Mouse (Mus musculus): ENCODE measurements at regions not wholly inside any gene's neighbourhood (a gene's known extent, or its start where the extent isn't known, plus 50 kb on each side); places are given as distances from the start of the nearest gene placed in this dataset.

DNA sequence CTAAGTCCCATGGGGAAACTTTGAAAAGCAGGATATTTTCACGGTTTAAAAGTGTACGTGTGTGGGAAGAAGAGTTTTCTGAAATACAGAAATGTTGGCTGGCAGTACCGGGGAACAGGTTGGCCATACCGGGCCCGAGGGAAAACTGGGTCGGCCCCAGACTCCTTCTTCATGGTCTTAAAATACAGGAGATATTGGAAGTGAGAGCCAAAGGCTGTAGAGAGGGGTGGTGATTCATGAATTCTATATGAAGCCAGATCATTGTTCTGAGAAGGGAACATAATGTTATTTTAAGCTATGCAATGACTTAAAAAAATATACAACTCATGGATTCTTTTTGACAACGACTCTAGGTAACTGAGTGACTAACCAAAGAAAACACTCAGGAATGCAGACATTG, 133.3 kb upstream of the Atxn1 start:
- no peaks in the 10 kb centered on the region for H3K9me3 ChIP-seq
- no peaks in the 10 kb centered on the region for H3K4me1 ChIP-seq
- H3K4me2 ChIP-seq = no peak overlapping the region
- H3K27me3 ChIP-seq = no peaks in the 10 kb centered on the region
- no peaks in the 10 kb centered on the region for H3K36me3 ChIP-seq
- no peak overlapping the region for H3K4me3 ChIP-seq
- 79% methylated on average over 7 of the region's 7 CpGs for WGBS
- ATAC-seq (ENCODE audit: borderline replicate concordance, extremely low read depth, low FRiP score, low TSS enrichment) = no peak
- no peak overlapping the region for H3K27ac ChIP-seq
- H3K9ac ChIP-seq = no peak overlapping the region

DNA sequence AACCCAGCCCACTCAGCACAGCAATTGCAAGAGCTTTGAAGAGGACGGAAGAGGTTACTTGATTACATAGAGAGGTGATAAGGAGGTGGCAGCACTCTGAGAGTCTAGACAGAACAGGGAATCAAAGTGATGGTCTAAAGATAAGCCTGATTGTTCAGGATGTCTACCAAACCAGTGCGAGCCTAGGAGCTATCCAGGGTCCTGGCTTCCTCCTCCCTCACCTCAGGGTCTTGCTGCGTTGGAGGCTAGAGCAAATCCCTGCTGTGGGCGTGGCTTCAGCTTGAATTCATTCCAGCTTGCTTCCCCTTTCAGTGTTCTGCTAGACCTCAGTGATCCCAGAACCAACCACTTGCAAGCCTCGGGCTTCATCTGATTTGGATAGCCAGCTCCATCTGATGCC, 132.2 kb upstream of the Atxn1 start:
- no peak for ATAC-seq (ENCODE audit: borderline replicate concordance, extremely low read depth, low FRiP score, low TSS enrichment)
- Histone ChIP-seq H3K9ac (no peak overlapping the region), H3K4me3 (no peak overlapping the region), H3K4me2 (no peak overlapping the region), H3K4me1 (no peaks in the 10 kb centered on the region), H3K27me3 (no peaks in the 10 kb centered on the region), H3K9me3 (no peaks in the 10 kb centered on the region), H3K27ac (no peak overlapping the region), H3K36me3 (no peaks in the 10 kb centered on the region)
- WGBS = 4% methylated on average over 5 of the region's 5 CpGs

DNA sequence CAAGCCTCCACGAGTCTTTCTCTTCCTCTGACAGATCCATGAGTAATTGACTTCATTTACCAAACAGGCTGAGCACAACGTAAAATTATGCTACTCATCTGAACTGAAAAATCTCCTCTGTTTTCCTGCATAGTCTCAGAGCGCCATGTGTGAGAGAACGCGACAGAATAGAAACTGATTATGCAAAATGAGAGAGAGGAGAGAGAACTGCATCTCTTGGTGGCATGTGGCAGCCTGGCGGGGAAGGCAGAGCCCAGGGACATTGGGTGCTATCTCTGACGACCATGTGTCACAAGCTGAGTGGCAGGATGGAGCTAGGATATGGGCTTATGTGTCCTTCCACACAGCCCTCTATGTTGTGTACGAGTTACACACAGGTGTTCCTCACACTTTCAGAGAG, 131.6 kb upstream of the Atxn1 start:
- Histone ChIP-seq H3K9ac (no peak overlapping the region), H3K27ac (no peak overlapping the region), H3K4me3 (no peak overlapping the region), H3K9me3 (no peaks in the 10 kb centered on the region), H3K4me2 (no peak overlapping the region), H3K36me3 (no peaks in the 10 kb centered on the region), H3K4me1 (no peaks in the 10 kb centered on the region), H3K27me3 (no peaks in the 10 kb centered on the region)
- no peak for ATAC-seq (ENCODE audit: borderline replicate concordance, extremely low read depth, low FRiP score, low TSS enrichment)
- WGBS = 48% methylated on average over 8 of the region's 8 CpGs

DNA sequence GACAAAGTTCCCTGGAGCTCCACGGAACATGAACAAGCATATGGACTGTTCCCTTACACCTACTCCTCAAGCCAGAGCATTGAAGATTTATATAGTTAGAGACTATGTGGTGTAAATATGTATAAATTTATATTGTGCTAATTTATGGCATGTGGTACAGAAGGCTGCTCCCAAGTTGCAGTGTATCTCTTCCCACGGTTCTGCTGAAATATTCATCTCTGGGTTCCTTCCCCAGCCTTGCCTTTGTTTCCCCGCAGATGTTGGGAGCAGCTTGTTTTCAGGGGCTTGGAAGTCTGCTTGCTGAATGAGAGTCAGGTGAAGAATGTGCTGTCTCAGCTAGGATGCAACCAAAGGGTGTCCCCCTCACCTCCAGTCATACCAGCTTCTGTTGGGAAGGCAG, 128.0 kb upstream of the Atxn1 start:
- H3K4me3 ChIP-seq = no peak overlapping the region
- H3K9ac ChIP-seq = no peak overlapping the region
- no peaks in the 10 kb centered on the region for H3K36me3 ChIP-seq
- H3K27ac ChIP-seq = no peak overlapping the region
- H3K4me1 ChIP-seq = no peaks in the 10 kb centered on the region
- 77% methylated on average over 3 of the region's 3 CpGs for WGBS
- no peak for ATAC-seq (ENCODE audit: borderline replicate concordance, extremely low read depth, low FRiP score, low TSS enrichment)
- H3K27me3 ChIP-seq = no peaks in the 10 kb centered on the region
- H3K4me2 ChIP-seq = no peak overlapping the region
- no peaks in the 10 kb centered on the region; the same call in 1 of the 2 replicates for H3K9me3 ChIP-seq

DNA sequence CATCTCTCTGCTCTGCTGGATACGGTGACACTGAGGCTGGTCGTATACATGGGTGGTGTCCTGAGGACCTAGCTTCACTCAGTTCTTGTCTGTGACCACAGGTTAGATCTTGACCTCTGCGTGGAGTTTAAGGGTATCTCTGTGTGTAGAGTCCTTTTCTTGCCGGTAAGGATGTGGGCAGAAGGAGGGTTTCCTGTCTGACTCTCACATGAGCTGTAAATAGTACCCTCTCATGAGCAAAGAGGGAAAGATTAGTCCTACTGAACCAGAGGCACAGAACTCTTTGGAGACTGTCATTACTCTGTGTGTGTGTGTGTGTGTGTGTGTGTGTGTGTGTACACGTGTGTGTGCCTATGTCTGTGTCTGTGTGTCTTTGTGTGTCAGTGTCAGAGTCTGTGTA, 126.3 kb upstream of the Atxn1 start:
- Histone ChIP-seq H3K27ac (no peak overlapping the region), H3K4me1 (no peaks in the 10 kb centered on the region), H3K4me3 (no peak overlapping the region), H3K9me3 (no peaks in the 10 kb centered on the region; the same call in 1 of the 2 replicates), H3K27me3 (no peaks in the 10 kb centered on the region), H3K9ac (no peak overlapping the region), H3K36me3 (no peaks in the 10 kb centered on the region), H3K4me2 (no peak overlapping the region)
- ATAC-seq (ENCODE audit: borderline replicate concordance, extremely low read depth, low FRiP score, low TSS enrichment) = no peak
- WGBS = 70% methylated on average over 5 of the region's 5 CpGs

DNA sequence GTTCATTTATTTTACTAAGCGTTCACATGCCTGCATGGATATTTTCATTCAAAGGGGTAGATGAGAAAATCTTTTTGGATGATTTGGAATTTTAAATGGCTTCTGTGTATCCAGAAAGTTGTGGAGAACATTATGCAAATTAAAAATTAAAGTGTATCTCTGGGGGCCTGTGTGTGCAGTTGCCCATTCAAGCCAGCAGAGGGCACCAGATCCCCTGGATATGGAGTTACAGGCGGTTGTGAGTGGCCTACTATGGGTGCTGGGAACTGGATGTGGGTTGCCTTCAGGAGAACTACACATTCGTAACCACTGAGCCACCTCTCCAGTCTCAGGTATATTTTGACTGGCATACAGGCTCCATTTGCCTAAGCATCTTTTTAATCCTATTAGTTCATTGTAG, 123.4 kb upstream of the Atxn1 start:
- WGBS = 84% methylated on average over 3 of the region's 3 CpGs

DNA sequence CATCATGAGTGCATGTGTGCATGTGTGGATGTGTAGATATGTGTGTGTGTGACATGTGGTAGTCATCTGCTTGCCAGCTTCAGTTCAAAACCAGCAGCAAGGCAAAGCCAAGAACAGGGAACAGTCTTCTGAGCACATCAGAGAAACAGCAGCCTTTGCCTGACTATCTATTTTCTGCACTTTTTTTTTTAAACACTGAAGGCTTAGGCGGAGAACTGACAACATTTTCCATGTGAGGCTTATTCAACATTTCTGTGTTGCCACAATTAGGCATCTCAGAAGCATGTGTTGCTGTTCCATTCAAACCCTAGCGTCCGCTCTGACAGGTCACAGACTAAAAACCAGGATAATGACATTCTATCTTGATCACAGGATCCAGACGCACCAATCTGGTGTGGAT, 122.9 kb upstream of the Atxn1 start:
- no peak overlapping the region for H3K9ac ChIP-seq
- H3K27me3 ChIP-seq = no peaks in the 10 kb centered on the region
- 82% methylated on average over 4 of the region's 4 CpGs for WGBS
- H3K4me3 ChIP-seq = no peak overlapping the region
- no peak overlapping the region for H3K27ac ChIP-seq
- H3K9me3 ChIP-seq = no peaks in the 10 kb centered on the region; the same call in 1 of the 2 replicates
- no peak overlapping the region for H3K4me2 ChIP-seq
- H3K36me3 ChIP-seq = no peaks in the 10 kb centered on the region
- H3K4me1 ChIP-seq = no peaks in the 10 kb centered on the region
- no peak for ATAC-seq (ENCODE audit: borderline replicate concordance, extremely low read depth, low FRiP score, low TSS enrichment)

More for the DNA sequence above, 123.4 kb upstream of the Atxn1 start:
- no peaks in the 10 kb centered on the region; the same call in 1 of the 2 replicates for H3K9me3 ChIP-seq
- H3K27ac ChIP-seq = no peak overlapping the region
- H3K4me1 ChIP-seq = no peaks in the 10 kb centered on the region
- no peaks in the 10 kb centered on the region for H3K36me3 ChIP-seq
- H3K9ac ChIP-seq = no peak overlapping the region
- no peaks in the 10 kb centered on the region for H3K27me3 ChIP-seq
- no peak overlapping the region for H3K4me3 ChIP-seq
- H3K4me2 ChIP-seq = no peak overlapping the region
- no peak for ATAC-seq (ENCODE audit: borderline replicate concordance, extremely low read depth, low FRiP score, low TSS enrichment)

DNA sequence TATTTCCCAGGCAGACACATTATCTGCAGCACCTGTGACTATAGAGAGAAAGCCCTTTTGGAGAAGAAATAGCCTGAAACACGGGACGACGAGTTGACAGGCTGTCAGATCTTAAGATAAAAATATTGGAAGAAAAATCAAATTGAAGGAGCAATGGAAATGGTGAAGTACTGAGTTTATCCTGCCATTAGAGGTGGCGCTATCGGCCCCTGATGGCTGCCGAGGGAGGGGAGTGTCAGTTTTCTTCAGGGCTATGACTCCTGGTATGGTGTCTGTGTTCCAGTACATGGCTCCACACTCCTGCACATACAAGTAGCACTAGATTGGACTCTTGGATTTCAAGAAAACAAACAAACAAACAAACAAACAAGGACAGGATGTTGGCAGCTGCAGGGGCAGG, 112.1 kb upstream of the Atxn1 start:
- no peaks in the 10 kb centered on the region for H3K36me3 ChIP-seq
- no peak overlapping the region for H3K27ac ChIP-seq
- no peaks in the 10 kb centered on the region for H3K27me3 ChIP-seq
- H3K4me3 ChIP-seq = no peak overlapping the region
- H3K4me1 ChIP-seq = no peaks in the 10 kb centered on the region
- no peaks in the 10 kb centered on the region for H3K9me3 ChIP-seq
- 71% methylated on average over 6 of the region's 6 CpGs for WGBS
- H3K9ac ChIP-seq = no peak overlapping the region
- no peak for ATAC-seq (ENCODE audit: borderline replicate concordance, extremely low read depth, low FRiP score, low TSS enrichment)
- no peak overlapping the region for H3K4me2 ChIP-seq

DNA sequence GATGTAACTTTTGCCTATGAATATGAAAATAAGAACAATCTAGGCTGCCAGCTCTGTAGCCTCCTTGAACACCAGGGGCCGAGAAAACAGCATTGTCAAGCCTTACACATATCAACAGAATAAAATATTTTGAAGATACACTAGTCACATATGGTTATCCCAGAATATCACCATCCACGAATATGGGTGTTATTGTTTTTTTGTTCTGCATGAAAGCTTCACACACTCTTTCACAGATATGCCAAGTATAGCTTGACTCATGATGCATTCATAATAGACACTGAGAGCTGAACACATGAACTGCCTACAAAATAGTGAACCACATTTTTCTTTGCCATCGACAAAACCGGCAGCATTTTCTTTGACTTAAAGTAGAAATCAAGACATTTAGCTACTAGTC, 106.9 kb upstream of the Atxn1 start:
- WGBS = 89% methylated on average over 4 of the region's 4 CpGs
- Histone ChIP-seq H3K4me1 (no peaks in the 10 kb centered on the region), H3K9me3 (no peaks in the 10 kb centered on the region), H3K9ac (no peak overlapping the region), H3K27me3 (no peaks in the 10 kb centered on the region), H3K4me3 (no peak overlapping the region), H3K36me3 (no peaks in the 10 kb centered on the region), H3K4me2 (no peak overlapping the region), H3K27ac (no peak overlapping the region)
- no peak for ATAC-seq (ENCODE audit: borderline replicate concordance, extremely low read depth, low FRiP score, low TSS enrichment)

DNA sequence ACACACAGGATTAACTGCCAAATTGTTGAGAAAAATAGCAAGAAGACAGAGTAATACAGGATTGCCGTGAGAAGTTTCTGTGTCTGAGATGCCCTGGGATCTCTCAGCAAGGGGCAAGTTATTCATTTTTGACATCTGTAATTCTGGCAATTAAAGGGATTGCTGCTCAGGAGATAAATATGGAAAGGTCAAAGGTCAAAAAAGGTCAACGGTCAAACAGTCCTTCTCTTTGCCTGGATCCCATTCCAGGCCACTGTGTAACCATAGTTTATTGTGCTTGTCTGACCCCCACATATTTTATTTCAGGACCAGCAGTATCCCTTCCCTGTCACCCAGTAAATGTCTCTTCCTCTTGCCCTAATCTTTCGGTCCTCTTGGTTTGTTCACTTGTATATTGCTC, 104.8 kb upstream of the Atxn1 start:
- ATAC-seq (ENCODE audit: borderline replicate concordance, extremely low read depth, low FRiP score, low TSS enrichment) = no peak
- Histone ChIP-seq H3K9ac (no peak overlapping the region), H3K4me3 (no peak overlapping the region), H3K27ac (no peak overlapping the region), H3K36me3 (no peaks in the 10 kb centered on the region), H3K4me1 (no peaks in the 10 kb centered on the region), H3K9me3 (no peaks in the 10 kb centered on the region), H3K27me3 (no peaks in the 10 kb centered on the region), H3K4me2 (no peak overlapping the region)
- WGBS = 35% methylated on average over 3 of the region's 3 CpGs

DNA sequence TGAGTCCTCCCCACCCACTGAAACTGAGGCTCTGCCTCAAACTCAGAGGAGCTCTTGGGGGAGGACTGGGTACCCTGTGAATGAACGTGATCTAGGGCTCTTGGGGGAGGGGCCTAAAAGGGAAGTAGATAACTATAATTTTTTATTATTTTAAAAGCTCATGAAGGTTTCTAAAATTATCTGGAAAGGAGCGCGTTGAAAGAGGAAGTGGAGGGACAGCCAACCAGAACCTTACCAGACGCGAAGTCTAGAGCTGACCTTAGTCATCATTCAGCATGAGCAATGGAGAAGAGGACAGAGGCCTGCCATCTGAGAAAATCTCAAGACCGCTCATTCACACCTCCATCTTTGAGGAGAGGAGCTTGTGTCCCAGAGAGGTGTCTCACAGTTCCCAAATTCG, 98.0 kb upstream of the Atxn1 start:
- H3K27me3 ChIP-seq = no peaks in the 10 kb centered on the region
- no peaks in the 10 kb centered on the region for H3K9me3 ChIP-seq
- ATAC-seq (ENCODE audit: borderline replicate concordance, extremely low read depth, low FRiP score, low TSS enrichment) = no peak
- H3K4me3 ChIP-seq = no peak overlapping the region
- no peak overlapping the region for H3K27ac ChIP-seq
- no peak overlapping the region for H3K4me2 ChIP-seq
- H3K36me3 ChIP-seq = no peaks in the 10 kb centered on the region
- no peak overlapping the region for H3K9ac ChIP-seq
- 85% methylated on average over 7 of the region's 7 CpGs for WGBS
- no peaks in the 10 kb centered on the region for H3K4me1 ChIP-seq

DNA sequence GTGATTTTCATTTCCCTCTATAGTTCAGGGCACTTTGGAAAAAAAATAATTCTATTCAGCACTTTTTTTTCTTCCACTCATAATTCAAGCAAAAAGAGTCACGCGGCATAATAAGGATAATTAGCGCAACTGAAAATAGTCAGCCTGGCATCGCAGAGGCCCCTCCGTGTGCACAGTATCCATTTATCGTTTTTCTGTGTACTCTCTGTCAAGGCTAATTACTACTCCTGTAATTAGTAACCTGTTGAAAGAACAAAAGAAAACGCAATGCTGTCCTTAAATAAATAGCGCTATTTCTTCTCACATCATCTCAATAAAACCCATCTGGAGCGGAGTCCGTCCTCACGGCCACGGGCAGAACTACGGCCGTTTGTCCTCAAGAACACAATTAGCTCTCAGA, 95.1 kb upstream of the Atxn1 start:
- no peak overlapping the region for H3K9ac ChIP-seq
- no peak for ATAC-seq (ENCODE audit: borderline replicate concordance, extremely low read depth, low FRiP score, low TSS enrichment)
- no peak overlapping the region for H3K4me2 ChIP-seq
- H3K36me3 ChIP-seq = no peaks in the 10 kb centered on the region
- no peak overlapping the region for H3K27ac ChIP-seq
- WGBS = 87% methylated on average over 14 of the region's 14 CpGs
- H3K9me3 ChIP-seq = no peaks in the 10 kb centered on the region
- H3K4me1 ChIP-seq = no peaks in the 10 kb centered on the region
- H3K27me3 ChIP-seq = no peaks in the 10 kb centered on the region
- no peak overlapping the region for H3K4me3 ChIP-seq

DNA sequence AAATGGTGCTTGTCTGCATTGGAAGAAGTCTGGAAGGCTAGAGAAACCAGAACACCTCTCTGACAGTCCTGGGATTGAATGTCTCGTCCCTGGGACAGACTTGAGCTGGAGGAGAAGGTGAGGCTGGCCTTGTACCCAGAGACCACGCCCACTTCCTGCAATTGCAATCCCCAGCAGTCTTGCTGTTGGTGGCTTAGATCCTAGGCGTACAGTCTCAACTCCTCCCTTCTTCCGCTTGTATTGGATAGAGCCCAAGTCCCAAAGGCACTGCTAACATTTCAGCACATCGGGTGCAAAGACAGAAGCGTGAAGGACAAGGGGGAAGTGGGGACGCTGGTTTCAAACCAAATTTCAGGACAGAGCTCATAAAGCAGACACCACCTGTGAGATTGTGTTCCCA, 94.1 kb upstream of the Atxn1 start:
- no peaks in the 10 kb centered on the region for H3K4me1 ChIP-seq
- ATAC-seq (ENCODE audit: borderline replicate concordance, extremely low read depth, low FRiP score, low TSS enrichment) = no peak
- no peaks in the 10 kb centered on the region for H3K36me3 ChIP-seq
- no peaks in the 10 kb centered on the region for H3K9me3 ChIP-seq
- WGBS = 23% methylated on average over 7 of the region's 7 CpGs
- no peak overlapping the region for H3K4me3 ChIP-seq
- no peak overlapping the region for H3K27ac ChIP-seq
- no peak overlapping the region for H3K9ac ChIP-seq
- no peak overlapping the region for H3K4me2 ChIP-seq
- no peaks in the 10 kb centered on the region for H3K27me3 ChIP-seq

All from lung, embryonic 15.5 days (tissue).